Mouse (Mus musculus) kidney, adult 8-10 months (tissue): ENCODE results near the gene Acads.
"Not testable (repeated sequence)": the region's sequence is repeated elsewhere in the genome, so short reads cannot be mapped to it uniquely, and the experiment has no call there.

Source experiments
- DNase-seq, 2 experiments: peaks; one replicate each; pipeline ENCODE4 v3.0.0; 2022

Acads gene

DNA sequence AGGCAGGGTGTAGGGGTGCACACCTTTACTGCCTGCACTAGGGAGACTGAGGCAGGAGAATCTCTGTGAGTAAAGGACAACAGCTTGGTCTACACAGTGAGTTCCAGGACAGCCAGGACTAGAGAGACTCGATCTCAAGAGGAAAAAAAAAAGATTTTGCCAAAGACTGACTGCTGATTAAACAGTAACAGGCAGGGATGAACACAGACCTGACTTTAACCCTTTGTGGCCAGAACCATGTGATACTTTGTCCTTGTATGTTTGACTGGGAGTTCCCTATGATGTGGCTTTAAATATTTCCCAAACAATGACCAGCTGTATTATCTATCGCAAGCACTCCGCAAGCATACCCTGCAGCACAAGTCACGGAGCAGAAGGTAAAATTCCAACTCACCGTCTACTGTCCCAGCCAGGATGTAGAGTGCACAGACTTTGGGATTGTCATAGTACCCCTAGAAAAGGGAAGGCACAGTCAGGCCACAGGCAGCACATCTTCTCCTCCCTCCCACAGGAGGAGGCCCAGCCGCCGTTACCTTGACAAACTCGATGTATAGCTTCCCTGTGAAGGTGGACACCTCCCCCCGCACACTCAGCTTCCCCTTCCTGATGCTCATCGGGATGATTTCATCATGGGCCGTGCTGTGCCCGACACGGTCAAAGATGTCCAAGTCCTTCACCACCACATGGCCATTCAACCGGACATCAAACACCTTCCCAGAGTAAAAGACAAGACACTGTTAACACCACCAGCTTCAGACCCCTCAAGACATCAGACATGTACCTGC, 30.7 kb upstream of the Acads start:
- peak in 1 of 2 experiments; percentile 65 for DNase-seq

DNA sequence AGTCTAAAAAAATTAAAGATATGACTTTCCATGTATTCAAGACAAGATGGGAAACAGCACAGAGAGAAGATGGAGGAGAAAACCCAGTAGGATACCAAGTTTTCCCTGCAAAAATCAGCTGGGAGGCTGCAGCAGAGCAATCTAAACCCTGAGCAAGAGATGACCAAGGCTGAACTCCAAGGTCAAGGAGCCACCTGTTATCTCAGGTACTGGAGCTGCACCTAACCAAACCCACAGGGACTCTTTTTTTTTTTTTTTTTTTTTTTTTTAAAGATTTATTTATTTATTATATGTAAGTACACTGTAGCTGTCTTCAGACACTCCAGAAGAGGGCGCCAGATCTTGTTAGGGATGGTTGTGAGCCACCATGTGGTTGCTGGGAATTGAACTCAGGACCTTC, 29.7 kb upstream of the Acads start:
- DNase-seq = not testable (repeated sequence)

DNA sequence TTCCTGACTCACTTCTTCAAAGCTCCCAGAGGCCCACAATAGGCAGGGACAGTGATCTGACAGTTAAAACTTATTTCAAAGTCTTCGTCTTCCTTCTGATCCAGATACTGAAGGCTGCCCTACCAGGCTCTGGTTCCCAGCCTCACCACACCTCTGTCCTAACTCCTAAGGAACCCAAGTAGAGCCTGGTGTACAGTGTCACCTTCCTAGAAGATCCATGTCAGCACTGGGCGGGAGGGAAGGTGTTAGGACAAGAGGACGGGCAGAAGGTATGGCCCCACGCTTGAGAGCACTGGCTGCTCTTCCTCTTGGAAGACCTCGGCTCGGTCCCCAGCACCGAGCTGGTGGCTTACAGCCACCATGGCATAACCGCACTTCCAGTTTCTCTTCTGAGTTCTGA, 29.2 kb upstream of the Acads start:
- no peak for DNase-seq

DNA sequence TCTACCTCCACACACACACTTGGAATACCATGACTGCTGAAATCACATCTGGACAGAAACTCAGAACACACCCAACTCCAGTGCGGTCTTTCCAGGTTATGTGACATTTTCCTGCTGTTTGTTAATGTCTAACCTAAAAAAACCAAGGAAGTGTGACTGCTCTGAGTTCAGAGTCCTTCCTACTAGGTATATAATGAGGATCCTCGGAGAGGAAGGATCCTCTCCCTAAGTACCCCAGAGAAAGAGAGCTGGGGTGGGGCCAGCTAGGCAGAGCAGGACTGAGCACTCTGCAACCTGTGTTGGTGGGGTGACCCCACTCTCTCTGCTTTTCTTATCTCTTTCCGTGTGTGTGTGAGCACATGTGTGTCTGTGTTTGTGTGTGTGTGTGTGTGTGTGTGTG, 28.2 kb upstream of the Acads start:
- peak in 1 of 2 experiments; percentile 57 for DNase-seq

DNA sequence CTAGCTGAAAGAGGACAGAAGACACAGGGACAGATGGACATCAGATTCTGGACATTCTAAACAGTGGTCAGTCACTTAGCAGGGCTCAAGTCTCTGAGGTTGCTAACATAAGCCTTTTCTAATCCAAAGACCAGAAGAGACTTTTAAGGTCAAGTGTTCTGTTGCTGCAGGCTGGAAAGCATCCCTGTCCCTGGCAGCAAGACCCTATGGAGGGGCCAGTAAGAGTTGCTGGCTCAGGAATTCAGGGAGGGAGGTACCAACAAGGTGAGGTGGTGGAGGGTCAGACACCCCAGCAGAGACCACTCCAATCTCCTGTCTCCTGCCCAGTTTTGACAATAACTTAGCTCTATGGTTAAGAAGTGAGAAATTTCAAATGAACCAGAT, 27.6 kb upstream of the Acads start:
- DNase-seq = no peak

DNA sequence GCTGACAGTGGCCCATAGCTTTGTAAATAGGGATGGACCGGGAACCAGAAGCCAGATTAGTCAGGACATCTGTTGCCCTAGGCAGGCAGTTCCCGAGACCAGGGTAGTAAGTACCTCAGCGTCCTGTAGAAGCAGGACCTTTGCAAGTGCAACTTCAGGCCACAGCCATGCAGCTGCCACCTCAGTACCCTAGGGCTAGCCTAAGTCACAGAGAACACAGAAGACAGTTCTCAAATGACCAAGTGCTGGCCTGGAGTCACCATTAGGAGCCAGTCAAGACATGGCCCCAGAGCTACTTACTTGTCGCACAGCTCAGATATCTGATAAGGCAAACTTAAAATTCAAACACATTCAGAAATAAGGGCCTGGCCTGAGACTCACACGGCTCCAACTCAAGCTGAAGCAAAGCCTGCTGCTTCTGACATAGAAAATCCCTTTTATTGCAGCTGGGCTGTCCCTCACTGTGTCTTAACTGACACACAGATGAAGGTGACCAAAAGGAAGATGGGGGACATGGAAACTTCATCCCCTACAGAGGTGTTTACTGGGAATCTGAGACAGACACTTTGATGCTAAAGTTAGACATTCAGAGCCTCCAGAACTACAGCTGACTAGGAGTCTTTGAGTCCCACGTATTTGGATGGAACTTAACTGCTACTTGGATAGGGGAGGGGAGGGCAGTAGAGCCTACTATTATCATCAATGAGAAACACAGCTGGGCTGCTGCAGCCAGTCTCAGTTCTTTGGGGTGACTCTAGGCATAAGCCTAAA, 27.0 kb upstream of the Acads start:
- no peak for DNase-seq

DNA sequence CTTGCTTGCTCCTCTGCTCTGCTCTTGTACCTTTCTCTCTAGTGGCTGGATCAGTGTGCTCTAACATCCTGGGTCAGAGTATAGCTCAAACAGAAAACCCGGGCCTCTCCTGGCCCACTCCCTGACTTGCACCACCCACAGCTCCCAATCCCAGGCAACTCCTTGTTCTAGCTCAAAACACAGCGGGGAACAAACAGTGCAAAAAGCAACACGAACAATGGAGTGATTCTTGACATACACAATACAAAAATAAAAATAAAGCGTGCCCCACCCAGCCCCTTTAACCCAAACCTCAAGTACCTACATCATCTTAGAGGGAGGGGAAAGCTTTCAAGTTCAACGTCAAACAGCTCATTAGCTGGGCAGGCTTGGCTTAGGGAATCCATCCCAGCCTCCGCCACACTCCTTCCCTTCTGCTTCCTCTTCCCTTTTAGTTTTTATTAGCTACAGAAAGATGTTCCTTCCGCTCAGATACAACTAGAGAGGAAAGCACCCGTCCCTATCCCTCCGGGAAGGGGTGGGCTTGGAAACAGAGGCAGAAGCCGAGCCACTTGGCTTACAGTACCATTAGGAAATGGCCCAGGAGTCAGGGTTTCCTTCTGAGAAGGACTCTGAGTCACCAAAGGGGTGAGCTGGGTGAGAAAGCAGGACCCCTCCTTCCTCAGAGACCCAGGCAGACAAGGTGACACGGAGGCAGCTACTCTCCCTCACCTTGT, 26.3 kb upstream of the Acads start:
- DNase-seq = no peak

DNA sequence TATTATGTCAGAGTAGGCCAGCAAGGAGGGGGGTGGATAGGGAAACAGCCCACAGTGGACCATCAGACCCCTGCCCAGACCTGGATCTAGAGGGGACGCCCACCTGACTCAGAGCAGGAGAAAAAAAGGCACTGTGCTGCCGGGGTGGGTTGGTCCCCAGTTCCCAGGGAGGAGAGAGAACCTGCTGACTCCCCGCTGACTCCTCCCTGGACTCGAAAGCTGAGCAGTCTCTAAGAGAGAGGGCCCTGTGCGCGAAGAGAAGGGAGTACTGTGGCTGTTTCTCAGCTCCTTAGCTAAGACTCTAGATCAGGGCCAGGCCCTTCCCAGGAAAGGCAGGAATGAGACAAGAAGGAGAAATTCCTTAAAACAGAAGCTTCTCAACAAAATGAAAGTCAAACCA, 25.3 kb upstream of the Acads start:
- DNase-seq = no peak

DNA sequence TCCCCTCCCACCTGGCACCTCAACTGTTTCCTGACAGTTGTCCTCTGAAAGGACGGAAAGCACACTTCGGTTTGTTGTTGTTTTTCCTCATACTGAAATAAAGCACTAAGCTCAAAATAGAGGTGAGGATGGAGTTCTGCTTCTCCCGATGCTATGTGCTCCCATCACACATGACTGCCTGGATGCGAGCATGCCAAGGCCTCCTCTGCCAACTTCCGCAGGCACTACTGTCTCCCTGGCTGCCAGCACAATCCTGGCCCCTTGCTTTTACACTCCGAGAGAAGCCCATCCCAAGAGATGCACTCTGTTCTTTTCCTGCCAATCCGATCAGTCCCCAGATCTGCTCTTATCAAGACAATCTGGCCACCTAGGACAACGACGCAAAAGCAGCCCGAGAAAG, 24.4 kb upstream of the Acads start:
- no peak for DNase-seq

DNA sequence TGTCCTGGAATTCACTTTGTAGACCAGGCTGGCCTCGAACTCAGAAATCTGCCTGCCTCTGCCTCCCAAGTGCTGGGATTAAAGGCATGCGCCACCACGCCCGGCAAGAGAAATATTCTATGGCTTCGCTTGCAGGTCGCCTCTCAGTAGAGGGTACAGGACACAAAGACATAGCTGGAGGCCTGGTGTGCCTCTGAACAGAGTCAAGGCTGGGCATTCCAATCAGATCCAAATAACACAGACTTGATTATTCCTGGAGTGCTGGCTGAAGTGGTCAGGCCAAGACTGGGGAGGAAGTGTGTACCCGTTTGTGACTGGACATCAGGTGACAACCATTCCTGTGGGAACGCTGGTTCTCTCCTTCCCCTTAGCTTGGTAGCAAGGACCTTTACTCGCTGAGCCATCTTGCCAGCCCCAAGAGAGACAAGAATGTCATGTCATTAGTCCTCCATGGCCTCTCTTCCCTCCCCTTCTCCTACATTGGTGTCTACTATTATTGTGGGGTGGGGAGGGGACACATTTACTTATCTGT, 23.1 kb upstream of the Acads start:
- DNase-seq = no peak

DNA sequence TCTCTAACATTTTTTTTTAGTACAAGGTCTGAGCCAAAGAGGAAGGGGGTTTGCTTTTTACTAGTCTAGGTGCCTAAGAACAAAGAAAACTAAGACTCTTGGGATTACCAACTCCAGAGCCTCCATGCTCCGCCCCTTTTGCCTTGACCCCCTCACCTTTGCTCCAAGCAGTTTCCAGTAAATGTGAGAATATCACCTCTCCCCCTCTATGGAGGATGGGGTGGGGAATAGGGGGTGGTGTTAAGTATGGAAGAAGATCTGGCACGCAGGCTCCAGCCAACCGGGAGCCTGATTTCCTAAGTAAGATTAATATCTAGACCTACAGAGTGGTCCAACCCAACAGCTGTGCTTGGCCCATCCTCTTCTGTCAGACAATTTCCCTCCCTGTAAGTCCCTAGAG, 21.6 kb upstream of the Acads start:
- DNase-seq = no peak

DNA sequence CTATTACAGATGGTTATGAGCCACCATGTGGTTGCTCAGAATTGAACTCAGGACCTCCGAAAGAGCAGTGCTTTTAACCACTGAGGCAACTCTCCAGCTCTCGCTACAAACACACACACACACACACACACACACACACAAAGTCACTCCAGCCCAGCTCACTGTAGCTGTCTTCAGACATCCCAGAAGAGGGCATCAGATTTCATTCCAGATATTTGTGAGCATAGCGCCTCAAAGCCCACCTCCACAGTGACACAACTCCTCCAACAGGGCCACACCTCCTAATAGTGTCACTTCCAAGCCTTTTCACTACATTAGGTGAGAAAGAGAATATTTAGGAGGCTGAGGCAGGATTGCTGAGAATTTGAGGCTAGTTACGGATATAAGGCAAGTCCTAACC, 20.0 kb upstream of the Acads start:
- no peak for DNase-seq

DNA sequence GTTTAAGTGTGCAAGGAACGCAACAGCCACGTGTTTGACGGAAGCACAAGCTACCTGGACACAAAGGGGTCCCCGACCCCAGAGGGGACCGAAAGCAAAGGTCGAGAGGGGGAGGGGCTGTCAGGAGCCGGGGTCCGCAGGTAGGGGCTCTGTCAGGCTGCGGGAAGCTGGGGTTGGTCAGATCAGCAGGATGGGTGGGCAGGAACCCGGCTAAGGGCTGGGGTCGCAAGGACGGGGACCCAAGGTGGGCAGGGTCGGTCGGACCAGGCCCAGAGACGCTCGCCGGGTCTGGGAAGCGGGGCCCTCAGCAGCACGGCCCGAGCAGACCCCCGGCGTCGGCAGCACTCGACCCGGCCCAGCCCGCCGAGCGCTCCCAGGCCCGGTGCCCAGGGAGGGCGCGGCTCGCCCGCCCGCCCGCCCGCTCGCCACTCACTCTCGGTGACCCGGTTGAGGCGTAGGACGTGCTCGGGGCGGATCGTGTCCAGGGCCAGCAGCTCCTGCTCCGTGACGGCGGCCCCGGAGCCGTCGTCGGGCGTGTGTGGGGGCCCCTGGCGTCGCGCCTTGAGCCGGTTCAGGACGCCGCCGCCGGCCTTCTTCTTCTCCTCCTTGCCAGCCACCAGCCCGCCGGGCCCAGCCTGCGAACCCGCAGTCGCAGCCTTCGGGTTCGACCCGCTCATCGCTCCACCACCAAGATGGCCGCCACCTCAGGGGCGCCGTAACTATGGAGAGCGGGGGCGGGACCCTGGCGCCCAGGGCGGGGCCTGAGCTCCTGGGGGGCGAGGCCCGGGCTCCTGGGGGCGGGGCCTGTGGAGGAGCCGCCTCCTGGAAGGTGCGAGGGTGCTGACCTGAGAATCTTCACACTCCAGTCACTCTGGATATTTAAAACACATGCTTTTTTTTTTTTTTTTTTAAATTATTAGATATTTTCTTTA, 15.4 kb upstream of the Acads start, which contains the start of gene Unc119b:
Gene Unc119b, minus strand, starts transcription at position 742 of the 932 bp plus-strand sequence.
- DNase-seq = peak; percentile 87 to 92

DNA sequence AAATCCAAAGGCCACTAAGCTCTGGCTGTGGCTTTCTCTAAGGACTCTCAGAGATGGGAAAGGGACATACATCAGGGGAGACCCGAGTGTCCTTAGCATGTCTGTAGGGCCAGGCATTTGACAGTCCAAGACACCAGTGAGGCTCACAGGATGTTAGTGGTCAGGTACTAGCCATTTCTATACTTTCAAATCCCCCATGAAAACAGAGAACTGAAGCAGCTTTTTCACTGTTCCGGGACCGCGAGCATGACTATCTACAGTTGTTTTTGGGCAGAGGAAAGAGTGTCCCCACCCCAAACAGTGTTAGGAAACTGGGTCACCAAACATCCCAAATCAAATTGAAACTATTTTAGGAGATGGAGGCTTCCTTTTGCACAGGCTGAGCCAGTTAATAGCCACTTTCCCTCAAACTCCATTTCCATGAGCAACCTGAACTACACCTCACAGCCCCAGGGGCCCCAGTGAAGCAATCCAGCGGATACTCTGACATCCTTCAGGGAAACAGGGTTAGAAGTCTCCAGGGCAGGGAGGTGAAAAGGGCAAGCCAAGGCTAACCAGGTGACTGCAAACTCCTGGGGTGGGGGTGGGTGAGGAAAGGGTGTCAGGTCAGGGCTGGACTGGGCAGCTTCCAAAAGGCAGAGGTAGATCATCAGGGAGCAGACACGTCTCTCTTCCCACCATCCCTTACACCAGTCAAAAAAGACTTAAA, 14.4 kb upstream of the Acads start:
- DNase-seq = no peak

DNA sequence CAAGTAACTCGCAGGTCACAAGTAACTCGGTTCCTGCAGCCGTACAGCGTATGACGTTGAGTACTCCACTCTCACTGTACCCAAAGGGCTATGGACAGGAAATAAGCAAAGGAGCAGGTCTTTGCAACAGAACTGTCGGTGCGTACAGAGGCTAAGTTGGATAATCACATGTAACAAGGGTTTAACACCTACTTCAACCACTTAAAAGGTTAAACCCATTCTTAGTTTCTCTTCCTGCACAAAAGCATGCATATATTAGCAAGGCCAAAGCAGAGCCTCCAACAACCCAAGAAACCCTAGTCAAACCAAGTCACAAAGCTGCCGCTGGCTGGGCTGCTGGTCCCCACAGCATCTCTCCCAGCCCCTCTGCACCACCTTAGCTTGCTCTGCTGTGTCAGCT, 13.3 kb upstream of the Acads start:
- DNase-seq = no peak

DNA sequence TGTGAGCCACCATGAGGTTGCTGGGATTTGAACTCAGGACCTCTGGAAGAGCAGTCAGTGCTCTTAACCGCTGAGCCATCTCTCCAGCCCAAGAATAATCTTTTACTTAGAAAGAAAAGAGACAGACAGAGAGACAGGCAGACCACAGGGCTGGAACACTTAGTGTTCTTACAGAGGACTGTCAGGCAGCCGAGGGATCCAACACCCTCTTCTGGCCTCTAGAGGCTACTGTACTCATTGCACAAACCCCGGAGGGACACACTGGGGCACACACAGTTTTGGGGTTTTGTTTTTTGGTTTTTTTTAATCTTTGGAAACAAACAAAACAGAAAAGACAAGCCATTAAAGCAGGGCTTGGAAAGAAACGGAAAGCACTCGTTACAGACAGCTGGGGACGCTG, 10.2 kb upstream of the Acads start:
- no peak for DNase-seq

DNA sequence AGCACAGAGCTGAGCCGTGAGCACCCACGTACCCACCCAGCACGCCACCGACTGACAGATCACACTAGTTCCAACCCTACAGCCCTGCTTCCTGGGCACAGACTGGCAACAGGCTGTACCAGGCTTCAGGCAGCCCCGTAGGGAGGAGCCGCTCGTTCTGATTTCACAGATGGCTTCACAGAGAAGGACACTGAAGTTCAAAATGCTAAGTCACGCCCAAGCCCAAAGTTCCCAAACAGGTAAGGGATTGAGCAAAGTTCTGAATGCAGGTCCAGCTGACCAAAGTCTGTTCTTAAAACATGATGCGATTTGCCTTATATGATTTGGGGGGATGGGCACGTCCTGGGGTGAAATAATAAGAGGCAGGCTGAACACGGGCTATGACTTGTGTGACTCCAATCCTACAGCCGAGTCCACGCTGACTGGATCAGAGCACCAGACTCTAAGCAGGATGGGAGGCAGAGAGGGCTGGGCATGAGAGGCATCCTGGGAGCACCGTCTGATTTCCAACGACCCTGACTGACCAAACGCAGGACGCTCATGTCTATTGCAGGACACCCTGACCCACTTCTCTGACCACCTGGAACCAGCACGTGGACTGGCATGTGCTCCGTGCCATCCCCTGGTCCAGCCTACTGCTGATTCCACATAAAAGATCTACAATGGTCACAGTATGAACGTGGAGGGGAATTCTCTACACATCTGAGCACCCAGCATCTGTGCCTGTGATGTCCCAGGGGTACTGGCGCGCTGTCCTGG, 8.5 kb upstream of the Acads start:
- peak; percentile 84 to 85 for DNase-seq

DNA sequence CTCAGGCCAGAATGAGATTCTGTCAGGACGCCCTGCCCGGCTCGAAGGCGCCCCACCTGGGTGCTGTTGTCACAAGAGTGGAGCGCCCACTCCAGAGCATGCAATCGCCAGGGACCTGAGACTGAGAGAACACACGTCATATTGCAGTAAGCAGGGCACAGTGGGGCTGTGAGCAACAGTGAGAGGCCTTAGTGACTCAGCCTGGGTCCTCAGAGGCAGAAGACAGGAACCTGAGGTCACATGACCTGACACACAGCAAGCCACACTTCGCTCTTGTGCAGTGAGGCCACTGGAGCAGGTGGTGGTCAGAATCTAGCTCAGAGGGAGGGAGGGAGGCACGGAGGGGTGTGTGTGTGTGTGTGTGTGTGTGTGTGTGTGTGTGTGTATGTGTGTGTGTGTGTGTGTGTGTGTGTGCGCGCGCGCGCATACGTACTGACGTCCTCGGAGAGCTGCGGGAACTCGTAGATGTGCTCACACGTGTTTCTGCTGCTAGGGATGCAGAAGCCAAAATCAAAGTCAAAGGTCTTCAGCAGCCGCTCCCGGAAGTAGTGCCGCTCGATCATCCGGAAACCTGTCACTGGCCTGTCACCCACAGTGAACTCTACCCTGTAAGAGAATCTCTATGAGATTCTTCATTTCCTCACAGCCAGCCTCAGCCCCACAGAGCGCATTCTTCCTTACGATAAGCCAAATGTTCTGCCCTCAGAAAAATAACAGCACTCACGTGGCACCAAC, 7.6 kb upstream of the Acads start:
- peak in 1 of 2 experiments; percentile 49 for DNase-seq

DNA sequence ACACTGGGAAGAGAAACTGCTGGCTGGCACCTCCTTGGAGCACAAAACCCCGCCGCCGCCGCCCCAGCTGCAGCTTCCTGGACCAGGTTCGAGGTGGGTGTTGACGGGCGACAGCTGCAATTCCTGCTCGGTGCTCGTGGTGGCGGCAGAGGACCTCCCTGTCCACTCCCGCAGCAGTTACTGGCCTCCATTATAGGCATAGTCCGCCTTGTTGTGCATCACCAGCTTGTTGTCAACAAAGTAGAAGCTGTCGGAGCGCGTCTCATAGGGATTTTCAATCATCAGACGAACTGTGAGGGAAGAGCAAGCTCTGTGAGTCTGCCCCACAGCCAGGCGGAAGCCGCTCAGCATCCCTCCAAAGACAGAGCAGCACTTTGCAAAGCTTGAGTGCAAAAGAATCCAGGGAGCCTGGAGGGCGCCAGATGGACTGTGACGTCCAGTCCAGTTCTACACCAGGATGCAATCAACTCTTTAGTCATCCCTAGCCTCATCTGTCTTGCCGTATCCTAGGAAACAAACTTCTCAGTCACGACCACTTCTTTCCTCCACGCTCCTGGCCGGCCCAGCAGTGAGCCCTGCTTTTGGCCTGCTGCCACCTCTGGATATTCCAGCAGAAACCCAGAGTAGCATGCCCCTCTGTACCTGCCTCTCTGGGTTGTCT, 6.2 kb upstream of the Acads start:
- DNase-seq = peak; percentile 80 to 86

DNA sequence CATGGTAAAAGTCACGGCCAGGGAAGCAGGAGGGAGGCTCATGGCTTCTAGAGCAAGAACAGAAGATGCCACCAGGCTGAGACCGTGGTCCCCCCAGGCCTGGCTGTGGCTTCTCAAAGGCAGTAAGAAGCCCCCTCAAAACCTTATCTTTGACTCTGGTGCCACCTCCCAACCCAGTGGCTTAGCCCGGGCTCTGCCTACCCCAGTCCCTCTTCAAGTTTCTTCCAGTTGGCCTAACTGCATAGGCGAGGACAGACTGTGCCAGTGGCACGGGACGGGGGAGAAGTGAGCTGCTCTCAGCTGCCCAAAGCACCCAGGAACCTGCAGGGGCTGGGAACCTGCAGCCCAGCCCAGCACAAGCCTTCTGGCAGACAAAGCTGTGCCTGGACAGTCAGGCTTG, 5.5 kb upstream of the Acads start:
- no peak for DNase-seq
